Mouse (Mus musculus) adrenal gland, adult 18-20 months (tissue): ENCODE measurements around the gene Stat2. TPM values are rescaled to one million over a fixed set of nuclear protein-coding genes. Genes with fewer than 3 reads are reported as not detected.

ENCODE experiments used
- DNase-seq, 2 experiments: peaks; one replicate each; pipeline ENCODE4 v3.0.0; 2021 to 2022; ENCODE audit warnings: low spot score in 2 of 2
- long read RNA-seq, 2 experiments: library from polyadenylated mRNA; stranded (forward); transcript quantifications; one replicate each; pipeline ENCODE4 v2.0.0; 2021
- total RNA-seq, 2 experiments: library from RNA; stranded (reverse); gene quantifications; 1 replicate in 1 of 2; 2 replicates in 1 of 2; pipeline ENCODE4 v1.2.3; 2021

The Stat2 gene
- total RNA-seq, result 10 to 100 TPM; 25.8 to 33.0 TPM
- long read RNA-seq, experiment 1, result 0 reads
- long read RNA-seq, experiment 2, partial matches to known transcripts, result 6 of 8 reads
- long read RNA-seq, experiment 2, other reads (novel, unspliced or antisense), result 1 of 8 reads

DNA sequence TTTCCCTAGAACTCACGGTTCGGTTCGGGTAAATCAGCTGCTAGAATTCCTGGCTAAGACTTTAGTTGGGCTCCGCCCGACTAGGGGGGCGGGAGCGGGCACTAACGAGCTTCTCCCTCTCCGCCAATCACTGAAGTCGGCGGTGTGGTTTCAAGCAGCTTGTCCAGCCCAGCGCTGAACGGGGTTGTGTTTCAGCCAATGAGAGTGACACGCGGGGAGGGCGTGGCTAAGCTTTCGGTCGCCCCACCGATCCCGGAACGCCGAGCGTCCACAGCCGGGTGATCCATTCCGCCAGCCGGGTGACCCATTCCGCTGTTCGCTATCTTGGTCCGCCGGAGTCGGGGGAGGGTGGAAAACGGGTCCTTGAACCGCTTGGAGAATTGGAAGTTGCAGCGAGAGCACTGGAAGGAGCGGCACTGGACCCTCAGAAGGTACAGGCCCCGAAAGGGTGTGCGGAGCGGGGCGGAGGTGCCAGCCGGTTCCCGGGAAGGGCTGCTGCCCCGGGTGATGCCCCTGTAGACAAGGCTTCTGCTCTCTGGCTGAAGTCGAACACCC, at the start of gene Stat2:
Gene Stat2, plus strand, starts transcription at position 273 of the 555 bp plus-strand sequence.
- DNase-seq, result peak; percentile 92 to 95

DNA sequence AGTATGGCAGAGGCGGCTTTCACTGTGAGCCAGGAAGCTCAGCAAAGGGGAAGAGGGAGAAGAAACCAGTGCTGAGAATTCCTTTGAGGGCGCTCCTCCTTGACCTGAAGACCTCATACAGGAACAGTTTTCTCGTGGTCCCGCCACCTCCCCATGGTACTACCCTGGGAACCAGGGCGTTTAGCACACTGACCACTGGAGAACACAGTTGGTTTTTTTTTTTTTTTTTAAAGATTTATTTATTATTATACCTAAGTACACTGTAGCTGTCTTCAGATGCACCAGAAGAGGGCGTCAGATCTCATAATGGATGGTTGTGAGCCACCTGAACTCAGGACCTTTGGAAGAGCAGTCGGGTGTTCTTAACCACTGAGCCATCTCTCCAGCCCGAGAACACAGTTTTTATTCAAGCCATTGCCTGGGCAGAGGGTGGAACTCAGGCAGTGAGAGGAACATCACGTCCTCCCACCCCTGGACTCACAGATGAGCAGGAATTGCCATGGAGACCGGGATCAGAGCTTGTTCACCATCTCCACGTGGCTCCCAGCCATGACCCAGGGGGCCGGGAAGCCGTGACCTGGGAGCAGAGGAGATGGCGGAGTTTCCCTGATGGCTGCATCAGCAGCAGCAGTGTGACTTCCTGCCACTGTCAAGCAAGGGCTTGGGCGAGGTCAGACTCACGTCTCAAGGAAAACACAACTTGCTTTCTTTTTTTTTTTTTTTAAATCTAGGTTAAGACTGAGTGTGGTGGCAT, 48.6 kb upstream of the Stat2 start:
- DNase-seq, result no peak

- no peak for DNase-seq
These were observed 45.3 kb upstream of the Stat2 start for GRCm38 (mm10) chr10:128225064-128225463.

DNA sequence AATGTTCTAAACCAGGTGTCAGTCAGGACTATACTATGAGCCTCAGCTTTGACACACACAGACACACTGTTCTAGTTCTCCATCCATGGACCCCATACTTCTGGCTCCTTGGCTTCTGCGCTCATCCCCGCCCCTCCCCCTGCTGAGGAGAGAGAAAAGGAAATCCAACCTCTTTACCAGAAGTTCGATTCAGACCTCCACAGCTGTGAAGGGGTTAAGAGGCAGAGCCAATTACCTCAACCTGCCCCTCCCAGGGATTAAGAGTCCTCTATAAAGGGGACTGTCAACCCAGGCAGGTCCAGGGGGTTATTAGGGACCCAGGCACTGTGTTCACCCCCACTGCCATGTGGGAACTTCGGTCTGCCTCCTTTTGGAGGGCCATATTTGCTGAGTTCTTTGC, 44.8 kb upstream of the Stat2 start, which contains the start of gene Mip:
Gene Mip, plus strand, starts transcription at position 301 of the 400 bp plus-strand sequence.
- no peak for DNase-seq

GRCm38 (mm10) chr10:128227592-128227991, 42.8 kb upstream of the Stat2 start:
- DNase-seq, result no peak

- no peak for DNase-seq
These were observed 42.4 kb upstream of the Stat2 start for GRCm38 (mm10) chr10:128228009-128228408.

- no peak for DNase-seq
These were observed 39.8 kb upstream of the Stat2 start for GRCm38 (mm10) chr10:128230582-128230981.

DNA sequence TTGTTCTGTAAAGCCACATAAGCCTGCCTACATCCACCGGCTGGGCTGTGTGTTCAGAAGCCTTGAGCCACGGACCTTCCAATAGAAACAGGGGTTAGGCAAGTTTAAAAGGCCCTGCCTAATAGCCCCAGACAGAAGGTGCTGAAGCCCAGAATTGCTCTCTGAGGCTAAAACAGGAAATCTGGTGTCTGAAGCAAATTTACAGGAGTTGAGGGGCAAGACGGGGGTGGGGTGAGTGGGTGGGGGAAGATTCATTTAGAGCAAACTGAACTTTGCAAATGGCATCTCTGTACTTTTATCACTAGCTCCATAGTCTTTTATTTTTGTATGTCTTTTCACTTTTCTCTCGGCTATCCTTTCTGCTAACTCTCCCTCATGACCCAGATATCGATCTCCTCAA, 39.2 kb upstream of the Stat2 start:
- DNase-seq, result no peak

DNA sequence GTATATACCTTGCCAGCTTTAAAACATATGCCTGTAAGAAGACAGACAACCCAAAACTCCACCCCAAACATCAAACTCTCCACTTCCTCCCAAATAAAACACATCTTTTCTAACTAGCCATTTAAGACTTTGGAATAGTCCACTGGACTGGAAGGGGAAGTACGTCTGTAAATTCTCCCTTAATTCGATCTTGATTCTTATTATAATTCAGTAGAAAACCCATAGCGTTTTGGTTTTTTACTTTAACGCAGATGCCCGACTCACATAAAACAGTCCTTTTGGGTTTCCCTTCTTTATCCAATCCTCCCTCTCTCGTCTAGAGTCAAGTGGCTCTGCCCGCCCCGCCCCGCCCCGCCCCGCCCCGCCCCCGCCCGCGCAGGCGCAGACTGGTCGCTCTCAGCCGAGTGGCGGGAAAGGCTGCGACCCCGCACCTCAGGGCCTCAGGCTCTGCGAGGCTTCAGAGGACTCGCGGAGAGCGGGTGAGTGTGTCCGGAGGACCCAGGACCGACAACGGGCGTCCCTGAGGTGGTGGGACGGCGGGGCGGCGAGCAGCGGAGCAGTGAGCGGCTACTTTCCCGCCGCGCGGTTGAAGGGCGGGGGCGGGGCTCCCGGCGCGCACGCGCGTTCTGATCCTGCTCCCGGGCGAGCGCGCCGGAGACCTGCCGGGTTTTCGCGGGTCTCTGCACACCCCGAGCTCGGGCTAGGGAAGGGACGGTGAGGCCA, 38.5 kb upstream of the Stat2 start, which contains the start of gene Timeless:
Gene Timeless, plus strand, starts transcription at position 369 of the 723 bp plus-strand sequence.
- peak; percentile 91 to 92 for DNase-seq

GRCm38 (mm10) chr10:128232420-128232985, 37.9 kb upstream of the Stat2 start:
- peak in 1 of 2 experiments; percentile 33 for DNase-seq

DNA sequence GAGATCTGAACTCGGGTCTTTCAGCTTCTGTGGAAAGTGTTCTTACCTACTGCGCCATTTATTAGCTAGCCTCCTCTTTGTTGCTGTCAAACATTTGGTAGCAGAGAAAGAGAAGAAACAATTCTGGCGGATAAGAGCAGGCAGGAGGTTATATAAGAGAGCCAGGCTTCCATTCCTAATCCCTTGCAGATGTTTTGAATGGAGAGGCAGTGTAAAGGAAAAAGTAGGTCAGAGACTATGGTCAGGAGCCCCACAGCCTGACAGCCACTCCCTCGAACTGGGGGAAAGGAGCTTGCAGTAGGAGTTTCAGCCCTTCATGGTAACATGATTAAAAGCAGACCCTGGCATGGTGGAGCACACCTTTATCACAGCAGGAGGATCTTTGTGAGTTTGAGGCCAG, 34.0 kb upstream of the Stat2 start:
- no peak for DNase-seq

GRCm38 (mm10) chr10:128237807-128238480, 32.4 kb upstream of the Stat2 start:
- no peak for DNase-seq

DNA sequence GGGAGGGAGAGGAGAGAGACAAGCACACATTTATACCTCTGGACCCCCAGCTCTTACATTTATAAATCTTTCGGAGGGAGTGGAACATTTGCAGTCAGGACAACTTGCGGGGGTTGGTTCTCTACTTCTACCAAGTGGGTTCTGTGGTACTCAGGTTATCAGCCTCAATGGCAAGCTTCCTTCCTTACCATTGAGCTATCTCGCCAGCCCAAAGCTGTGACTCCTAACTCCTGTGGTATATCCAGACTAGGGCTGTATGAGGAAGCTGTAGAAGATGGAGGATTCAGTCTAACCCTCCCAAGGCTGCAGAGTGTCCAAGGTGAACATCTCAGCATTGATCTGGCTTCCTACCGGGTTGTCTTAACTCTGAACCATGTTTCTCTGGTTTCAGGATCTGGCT, 31.2 kb upstream of the Stat2 start:
- no peak for DNase-seq

GRCm38 (mm10) chr10:128240131-128240530, 30.2 kb upstream of the Stat2 start:
- DNase-seq, result no peak

DNA sequence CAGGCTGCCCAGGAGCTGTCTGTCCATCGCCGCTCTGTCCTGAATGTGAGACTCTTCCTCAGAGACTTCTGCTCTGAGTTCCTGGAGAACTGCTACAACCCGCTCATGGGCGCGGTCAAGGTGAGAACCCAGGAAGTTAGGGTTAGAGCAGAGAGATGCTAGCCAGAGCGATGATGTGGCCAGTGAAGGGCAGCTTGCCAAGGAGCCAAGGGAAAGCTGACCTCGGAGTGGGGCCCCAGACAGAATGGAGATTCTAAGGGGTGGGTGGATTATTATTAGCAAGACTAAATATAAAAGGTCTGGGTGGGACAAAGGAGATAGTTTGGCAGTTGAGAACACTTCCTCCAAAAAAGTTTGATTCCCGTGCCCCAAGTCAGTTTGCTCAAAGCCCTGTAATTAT, 27.1 kb upstream of the Stat2 start:
- DNase-seq, result no peak

DNA sequence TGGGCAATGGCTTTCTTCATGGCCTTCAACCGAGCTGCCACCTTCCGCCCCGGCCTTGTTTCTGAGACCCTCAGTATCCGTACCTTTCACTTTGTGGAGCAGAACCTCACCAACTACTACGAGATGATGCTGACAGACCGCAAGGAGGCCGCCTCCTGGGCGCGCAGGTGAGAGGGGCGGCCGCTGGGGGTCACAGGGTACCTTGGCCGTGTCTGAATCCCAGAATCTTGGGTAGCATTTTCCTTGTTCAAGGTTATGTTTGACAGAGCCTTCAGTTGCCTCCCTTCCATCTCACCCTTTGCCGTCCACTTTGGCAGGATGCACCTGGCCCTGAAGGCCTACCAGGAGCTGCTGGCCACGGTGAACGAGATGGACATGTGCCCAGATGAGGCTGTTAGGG, 26.2 kb upstream of the Stat2 start:
- no peak for DNase-seq

GRCm38 (mm10) chr10:128247020-128247732, 23.2 kb upstream of the Stat2 start:
- no peak for DNase-seq

DNA sequence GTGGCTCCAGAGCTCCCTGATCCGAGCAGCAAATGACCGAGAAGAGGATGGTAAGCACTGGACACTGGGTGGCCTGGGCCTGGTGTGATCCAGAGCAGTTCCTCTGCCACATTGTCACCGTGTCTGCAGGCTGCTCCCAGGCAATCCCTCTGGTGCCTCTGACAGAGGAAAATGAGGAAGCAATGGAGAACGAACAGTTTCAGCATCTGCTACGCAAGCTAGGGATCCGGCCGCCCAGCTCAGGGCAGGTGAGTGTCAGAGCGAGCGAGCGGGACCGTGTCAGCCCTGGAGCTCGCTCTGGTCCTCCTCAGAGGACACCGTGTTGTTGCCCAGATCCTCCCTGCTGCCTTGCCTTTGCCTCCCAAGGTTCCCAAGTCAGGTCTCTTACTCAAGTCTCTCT, 19.8 kb upstream of the Stat2 start:
- no peak for DNase-seq

- DNase-seq, result no peak
These were observed 16.6 kb upstream of the Stat2 start, which contains the start of gene Apon for GRCm38 (mm10) chr10:128253677-128254255. Gene Apon, plus strand, starts transcription at chr10:128254096.

GRCm38 (mm10) chr10:128255925-128256324, 14.4 kb upstream of the Stat2 start:
- no peak for DNase-seq
